Mouse (Mus musculus) lung, postnatal 4 days (tissue): ENCODE data around the gene Ccdc183.

ENCODE experiments used
- DNase-seq, 2 experiments: peaks; one replicate each; pipeline ENCODE4 v3.0.0; 2021

Ccdc183 gene

GRCm38 (mm10) chr2:25602526-25602925 is 15.0 kb downstream of the Ccdc183 start:
- DNase-seq: no peak

- DNase-seq: no peak
Measured at GRCm38 (mm10) chr2:25600037-25600436, 17.4 kb downstream of the Ccdc183 start.

DNA sequence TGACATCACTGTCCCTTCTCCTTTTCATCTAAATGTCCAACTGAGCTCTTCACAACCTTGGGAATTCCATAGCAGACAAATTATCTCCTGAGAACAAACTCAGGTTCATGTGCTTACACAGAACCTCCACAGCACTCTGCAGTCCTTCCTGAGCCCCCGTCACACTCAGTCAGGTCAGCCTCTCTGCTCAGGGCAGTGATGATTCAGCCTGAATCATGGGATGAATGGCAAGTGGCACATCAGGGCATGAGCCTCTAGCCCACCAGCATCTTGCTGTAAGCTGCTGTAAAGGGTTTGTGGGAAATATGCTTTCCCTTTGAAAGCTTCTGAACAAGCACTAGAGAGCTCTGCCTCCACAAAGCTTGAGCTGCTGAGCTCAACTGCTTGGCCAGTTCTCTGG is 18.7 kb downstream of the Ccdc183 start:
- DNase-seq: no peak

- no peak for DNase-seq
Measured at GRCm38 (mm10) chr2:25596765-25597510, 20.5 kb downstream of the Ccdc183 start.

GRCm38 (mm10) chr2:25591863-25592262 is 25.6 kb downstream of the Ccdc183 start:
- DNase-seq: peak in 1 of 2 experiments; percentile 39

DNA sequence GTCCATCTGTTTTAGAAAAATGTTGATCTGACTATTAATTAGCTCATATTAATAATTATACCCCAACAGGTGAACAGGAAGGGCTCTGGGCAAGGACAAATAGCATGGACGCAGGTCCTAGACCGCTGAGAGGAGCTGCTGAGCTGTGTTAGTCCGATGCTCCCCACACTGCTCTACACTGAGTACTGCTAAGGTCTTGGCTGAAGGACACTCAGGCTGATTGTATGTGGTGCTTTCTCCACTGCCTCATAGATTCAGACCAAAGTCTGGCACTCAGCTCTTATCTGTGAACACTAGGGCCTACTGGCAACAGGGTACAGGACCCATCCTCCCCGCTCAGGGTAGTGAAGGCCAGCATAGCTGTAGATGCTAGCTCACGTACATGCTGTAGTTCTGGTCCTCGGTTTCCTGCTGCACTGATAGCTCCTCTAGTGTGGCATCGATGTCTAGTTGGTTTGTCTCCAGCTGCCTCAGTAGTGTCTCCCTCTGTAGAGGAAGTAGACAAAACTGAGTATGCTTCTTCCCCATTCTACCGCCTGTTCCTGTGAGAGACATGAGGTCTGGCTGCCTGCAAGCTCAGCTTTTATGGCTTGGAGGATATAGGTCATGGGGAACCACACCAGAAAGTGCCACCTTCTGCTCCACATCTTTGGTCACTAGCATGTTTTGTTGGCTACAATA is 29.1 kb downstream of the Ccdc183 start:
- DNase-seq: no peak

GRCm38 (mm10) chr2:25587290-25587689 is 30.2 kb downstream of the Ccdc183 start:
- DNase-seq: no peak

GRCm38 (mm10) chr2:25585601-25586000 is 31.9 kb downstream of the Ccdc183 start:
- DNase-seq: no peak

- DNase-seq: no peak
Measured at GRCm38 (mm10) chr2:25584856-25585255, 32.6 kb downstream of the Ccdc183 start.

DNA sequence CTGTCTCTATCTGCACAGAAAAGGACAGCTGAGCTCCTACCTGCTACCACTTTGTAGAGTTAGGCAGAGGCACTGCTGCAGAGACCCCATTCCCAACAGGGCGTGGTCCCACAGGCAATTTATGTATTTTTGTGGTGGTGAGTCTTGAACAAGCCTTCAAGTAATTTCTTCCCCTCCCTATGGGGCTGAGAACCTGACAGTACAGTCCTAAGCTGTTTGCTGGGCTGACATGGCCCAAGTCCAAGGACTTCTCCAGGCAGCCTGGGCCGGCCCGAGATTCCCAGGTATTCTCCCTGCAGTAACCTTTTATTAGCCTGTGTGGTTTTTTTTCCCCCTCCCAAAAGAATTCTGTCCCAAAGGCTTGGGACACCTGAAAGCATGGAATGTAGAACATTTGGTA is 33.3 kb downstream of the Ccdc183 start:
- DNase-seq: no peak

- no peak for DNase-seq
Measured at GRCm38 (mm10) chr2:25583571-25583970, 33.9 kb downstream of the Ccdc183 start.

- no peak for DNase-seq
Measured at GRCm38 (mm10) chr2:25583120-25583481, 34.4 kb downstream of the Ccdc183 start.

DNA sequence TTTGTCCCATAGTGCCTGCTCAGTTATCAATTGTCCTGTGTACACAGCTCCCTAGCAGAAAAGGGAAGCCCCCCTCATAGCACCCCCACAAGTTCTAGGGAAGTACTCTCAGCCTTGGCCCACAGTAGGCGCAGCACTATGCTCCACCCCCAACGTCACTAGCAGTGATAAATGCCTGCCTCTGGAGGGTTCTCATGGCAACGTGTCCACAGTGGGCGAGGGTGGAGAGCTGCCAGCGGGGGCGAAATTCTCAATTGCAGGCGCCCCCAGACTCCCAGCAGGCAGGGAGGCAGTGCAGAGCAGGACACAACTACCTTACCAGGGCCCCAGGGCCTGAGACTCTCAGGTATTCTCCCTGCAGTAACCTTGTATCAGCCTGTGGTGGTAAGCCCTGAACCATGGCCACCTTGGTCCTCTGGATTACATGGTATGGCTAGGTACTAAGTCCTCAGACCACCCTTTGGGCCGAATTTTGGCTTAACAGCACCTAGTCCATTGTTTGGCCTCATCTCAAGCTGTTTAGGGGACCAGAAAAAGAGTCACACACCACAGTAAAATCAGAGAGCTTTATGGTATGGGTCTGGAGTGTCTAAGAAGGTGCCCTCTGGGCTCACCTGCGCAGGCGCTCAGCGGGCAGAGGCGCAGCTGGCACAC is 34.9 kb downstream of the Ccdc183 start:
- no peak for DNase-seq

DNA sequence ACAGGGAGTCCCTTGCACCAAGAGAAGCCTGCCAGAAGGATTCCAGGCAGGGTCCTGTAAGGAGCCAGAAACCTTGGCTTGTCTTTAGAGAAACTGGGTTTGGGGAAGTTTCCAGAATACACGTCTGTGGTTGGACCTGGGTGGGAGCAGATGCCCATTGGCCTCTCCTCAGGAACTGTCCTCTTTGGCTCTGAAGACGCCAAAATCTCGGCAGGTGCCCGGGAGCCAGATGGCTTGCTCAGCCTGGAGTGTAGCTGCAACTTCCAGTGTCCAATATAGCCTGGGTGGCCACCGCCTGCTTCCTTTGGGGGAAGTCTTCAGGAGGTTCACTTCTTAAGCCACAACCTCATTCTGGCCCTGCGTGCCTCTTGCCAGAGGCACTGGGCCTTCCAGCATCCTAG is 35.6 kb downstream of the Ccdc183 start:
- no peak for DNase-seq

DNA sequence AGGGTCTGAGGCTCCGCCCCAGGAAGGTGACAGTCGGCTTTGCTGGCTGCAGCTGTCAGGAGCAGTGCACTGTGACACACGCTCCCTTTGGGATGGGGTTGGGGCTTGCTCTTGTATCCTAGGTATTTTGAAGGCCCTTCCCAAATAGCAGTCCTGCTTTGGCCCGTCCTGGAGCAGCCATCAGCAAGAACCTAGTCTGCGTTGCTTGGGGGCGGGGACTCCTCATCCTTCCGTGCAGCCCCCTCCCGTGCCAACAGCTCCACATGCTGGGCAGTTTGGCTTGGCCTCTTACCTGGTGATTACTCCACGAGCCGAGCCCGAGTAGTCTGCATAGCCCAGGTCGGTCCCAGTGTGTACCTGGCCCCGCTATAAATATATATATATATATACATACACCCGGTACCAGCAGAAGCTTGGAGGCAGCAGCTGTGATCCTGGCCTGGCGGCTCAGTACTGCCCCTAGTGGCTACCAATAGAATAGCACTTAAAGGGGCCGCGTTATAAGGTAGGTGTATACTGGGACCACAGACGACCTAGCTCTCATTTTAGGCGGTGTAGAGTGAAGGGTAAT is 36.1 kb downstream of the Ccdc183 start, which contains the start of gene Ajm1:
TSS of gene Ajm1 (minus strand) at position 464 of the 571 bp plus-strand sequence.
- peak; percentile 71 to 78 for DNase-seq

- no peak for DNase-seq
Measured at GRCm38 (mm10) chr2:25580621-25581101, 36.8 kb downstream of the Ccdc183 start.

- peak in 1 of 2 experiments; percentile 49 for DNase-seq
Measured at GRCm38 (mm10) chr2:25579737-25580460, 37.6 kb downstream of the Ccdc183 start.

DNA sequence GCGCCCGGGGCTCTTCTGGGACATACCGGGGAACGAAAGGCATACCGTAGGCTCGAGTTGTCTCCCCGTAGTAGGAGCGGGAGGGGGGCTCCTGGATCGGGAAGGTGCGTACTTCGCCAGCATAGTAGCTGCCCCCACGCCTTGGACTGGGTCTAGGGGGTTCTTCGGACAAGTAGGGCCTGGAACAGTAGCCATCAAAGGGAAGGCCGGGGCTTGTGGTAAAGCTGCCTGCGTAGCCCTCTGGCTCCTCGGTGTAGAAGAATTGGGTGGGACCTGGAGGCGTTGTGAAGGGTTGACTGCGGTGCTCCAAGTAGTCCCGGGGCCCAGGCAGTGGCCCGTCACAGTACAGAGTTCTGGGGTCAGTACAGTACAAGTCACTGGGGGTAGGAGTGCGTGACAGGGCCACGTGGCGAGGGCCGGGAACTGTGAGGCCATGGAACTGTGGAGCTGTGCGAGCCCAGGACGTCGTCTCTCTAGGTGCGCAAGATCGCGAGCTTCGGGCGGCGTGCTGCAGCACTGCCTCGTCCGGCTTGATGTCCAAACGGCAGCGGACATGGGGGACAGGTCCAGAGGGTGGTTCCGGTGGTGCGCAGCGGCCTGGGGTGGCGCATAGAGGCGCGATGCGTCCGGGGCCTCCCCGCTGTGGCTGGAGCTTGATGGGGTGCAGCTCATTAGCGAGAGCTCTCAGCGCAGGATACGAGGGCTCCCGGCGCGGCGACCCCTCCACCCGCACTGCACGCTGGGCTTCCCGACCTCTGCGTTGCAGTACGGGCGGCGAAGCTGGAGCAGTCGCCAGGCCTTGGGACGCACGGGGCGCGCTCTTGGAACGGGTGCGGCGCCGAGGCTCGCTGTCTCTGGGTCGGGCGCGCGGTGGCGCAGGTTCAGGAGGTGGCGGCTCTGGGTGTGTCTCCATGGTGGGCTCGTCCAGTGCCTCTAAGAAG is 38.4 kb downstream of the Ccdc183 start:
- DNase-seq: no peak

DNA sequence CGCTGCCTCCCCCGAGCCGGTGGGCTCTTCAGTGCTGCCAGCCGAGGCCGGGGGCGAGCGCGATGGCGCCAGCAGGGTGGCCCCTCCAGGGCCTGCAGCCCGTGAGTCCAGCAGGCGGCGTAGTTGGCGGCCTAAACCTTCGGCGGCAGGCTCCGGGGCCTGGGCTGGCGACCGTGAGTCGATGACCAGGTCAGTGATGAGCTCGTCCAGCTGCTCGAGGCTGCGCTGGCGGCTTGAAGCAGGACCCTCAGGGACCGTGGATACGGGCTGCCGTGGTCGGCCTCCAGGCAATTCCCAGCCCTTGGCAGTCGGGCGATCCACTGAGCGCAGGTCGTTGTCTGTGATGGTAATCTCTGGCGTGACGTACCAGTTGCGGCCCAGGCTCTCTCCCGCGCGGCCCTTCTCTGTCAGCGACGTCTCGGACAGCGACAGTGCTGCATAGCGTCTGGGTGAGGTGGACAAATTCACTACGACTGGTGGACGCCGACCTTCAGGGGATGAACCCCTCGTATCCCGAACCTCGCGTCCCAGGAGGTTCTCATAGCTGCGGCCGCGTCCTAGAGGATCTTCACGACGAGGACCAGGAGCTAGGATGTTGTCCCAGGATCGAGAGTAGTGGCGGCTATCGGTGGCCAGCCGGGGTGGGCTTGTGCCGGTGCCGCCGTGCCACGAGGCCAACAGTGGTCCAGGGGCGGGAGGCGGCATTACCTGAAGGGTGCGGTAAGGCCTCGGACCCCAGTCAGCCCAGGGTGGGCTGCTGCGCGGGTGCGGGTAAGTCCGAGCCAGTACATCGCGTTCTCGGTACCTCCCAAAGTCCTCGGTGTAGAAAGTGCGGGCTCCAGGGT is 39.3 kb downstream of the Ccdc183 start:
- peak in 1 of 2 experiments; percentile 42 for DNase-seq
